ENCODE assay signal across 18 mouse cellular contexts in the genomic region with DNA sequence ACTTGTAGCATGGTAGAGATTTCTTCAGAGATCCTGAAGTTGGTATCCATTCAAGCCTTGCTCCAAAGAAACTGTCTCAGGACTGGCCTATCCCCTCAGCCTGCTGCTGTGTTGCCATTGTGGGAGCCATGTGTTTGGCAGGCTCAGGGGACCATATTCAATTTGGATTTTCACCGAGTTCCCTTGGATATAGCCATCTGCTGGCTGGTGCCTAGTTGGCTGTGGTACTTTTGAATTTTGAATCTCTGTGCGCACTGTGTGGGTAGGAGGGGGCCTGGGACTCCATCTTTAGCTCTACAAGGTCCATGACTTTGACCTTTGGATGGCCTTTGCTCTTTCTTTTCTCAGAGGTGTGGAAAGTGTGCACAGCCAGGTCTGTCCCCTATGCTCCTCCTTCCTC.
DNase-seq lines count a peak whose midpoint lies in the region; ATAC-seq and TF ChIP-seq lines count a peak whose summit lies in the region.
"Had no signal": no experiment of that assay in that cellular context is flagged by ENCODE, and none has a peak within 500 bp of the region (broad histone marks: within the 10 kb centered on the region; RNA-seq: fewer than 3 reads in every experiment).

No protein-coding gene starts in this region.

- 73% methylated on average over 2 of the region's 2 CpGs for WGBS in hindbrain, embryonic 14.5 days
- 75% methylated on average over 2 of the region's 2 CpGs for WGBS in hindbrain, embryonic 13.5 days
- WGBS in large intestine, adult 2 months: 97% methylated on average over 2 of the region's 2 CpGs

- no peaks in the 10 kb centered on the region for H3K9me3 ChIP-seq in hindbrain, embryonic 14.5 days (ENCODE audit: control insufficient read depth, low read length)
- H3K9me3 ChIP-seq in hindbrain, embryonic 13.5 days: no peaks in the 10 kb centered on the region
- H3K9me3 ChIP-seq: heart, embryonic 13.5 days; liver, embryonic 15.5 days; midbrain, embryonic 13.5 days; neural tube, embryonic 13.5 days had no signal

- H3K27me3 ChIP-seq in hindbrain, embryonic 14.5 days (ENCODE audit: control insufficient read depth, insufficient read depth, low read length): no peaks in the 10 kb centered on the region
- no peaks in the 10 kb centered on the region for H3K27me3 ChIP-seq in hindbrain, embryonic 13.5 days
- H3K27me3 ChIP-seq: heart, embryonic 13.5 days; liver, embryonic 15.5 days; midbrain, embryonic 13.5 days; neural tube, embryonic 13.5 days; Patski had no signal

- 0 out of 2 replicates have a peak, but pooled peaks have one; percentile 40 for ATAC-seq in hindbrain, embryonic 14.5 days (ENCODE audit: low FRiP score)
- ATAC-seq in hindbrain, embryonic 13.5 days (ENCODE audit: low FRiP score): no peak
- no peak for ATAC-seq in activated CD4-positive, CD25-positive, alpha-beta regulatory T cell, adult 4 months
- ATAC-seq: midbrain, embryonic 13.5 days; Patski had no signal

- no peaks in the 10 kb centered on the region for H3K36me3 ChIP-seq in hindbrain, embryonic 14.5 days (replicated peaks; ENCODE audit: control insufficient read depth, insufficient read depth)
- H3K36me3 ChIP-seq in hindbrain, embryonic 13.5 days: no peaks in the 10 kb centered on the region
- H3K36me3 ChIP-seq: heart, embryonic 13.5 days; liver, embryonic 15.5 days; midbrain, embryonic 13.5 days; neural tube, embryonic 13.5 days had no signal

- peak; percentile 36 for DNase-seq in cerebellum, adult 11-12 months
- no peak for DNase-seq in cerebellum, adult 9-10 months
- DNase-seq in hindbrain, embryonic 14.5 days (ENCODE audit: low spot score): no peak
- DNase-seq in large intestine, adult 2 months (ENCODE audit: low read depth, low spot score): peak; percentile 1
- DNase-seq: adrenal gland, postnatal 10 days; kidney, adult 18-20 months; lung, postnatal 10 days; right cerebral cortex, adult 18-20 months; thymus, postnatal 25 days had no signal

- no peak overlapping the region for H3K4me2 ChIP-seq in hindbrain, embryonic 14.5 days (replicated peaks)
- no peak overlapping the region for H3K4me2 ChIP-seq in hindbrain, embryonic 13.5 days
- H3K4me2 ChIP-seq: heart, embryonic 13.5 days; liver, embryonic 15.5 days; midbrain, embryonic 13.5 days; neural tube, embryonic 13.5 days had no signal

- no peak overlapping the region for H3K27ac ChIP-seq in hindbrain, embryonic 14.5 days
- H3K27ac ChIP-seq in hindbrain, embryonic 13.5 days: no peak overlapping the region
- H3K27ac ChIP-seq in bone marrow macrophage, adult 2 months (ENCODE audit: insufficient read depth, low read depth, low read length): peak overlapping the region; percentile 44
- H3K27ac ChIP-seq: heart, embryonic 13.5 days; kidney, postnatal 0 days; liver, embryonic 15.5 days; midbrain, embryonic 13.5 days; neural tube, embryonic 13.5 days had no signal

- no peak for TF ChIP-seq CTCF in bone marrow macrophage, adult 2 months (IDR thresholded peaks at IDR 0.05; ENCODE audit: low read depth, low read length)

- H3K4me1 ChIP-seq in hindbrain, embryonic 14.5 days (replicated peaks; ENCODE audit: control insufficient read depth, insufficient read depth, low read length): no peaks in the 10 kb centered on the region
- no peaks in the 10 kb centered on the region for H3K4me1 ChIP-seq in hindbrain, embryonic 13.5 days (replicated peaks)
- H3K4me1 ChIP-seq in bone marrow macrophage, adult 2 months (ENCODE audit: control insufficient read depth, insufficient read depth, low read length): peaks cover 11% of the 10 kb centered on the region
- H3K4me1 ChIP-seq: liver, embryonic 15.5 days; midbrain, embryonic 13.5 days; neural tube, embryonic 13.5 days had no signal

- no peak for TF ChIP-seq POLR2A in bone marrow macrophage, adult 2 months (IDR thresholded peaks at IDR 0.05; ENCODE audit: borderline replicate concordance, low read depth, low read length)

- no peak overlapping the region for H3K4me3 ChIP-seq in hindbrain, embryonic 14.5 days (replicated peaks; ENCODE audit: low read length)
- no peak overlapping the region for H3K4me3 ChIP-seq in hindbrain, embryonic 13.5 days
- no peak overlapping the region for H3K4me3 ChIP-seq in bone marrow macrophage, adult 2 months (ENCODE audit: insufficient read depth, low read length)
- H3K4me3 ChIP-seq: heart, embryonic 13.5 days; liver, embryonic 15.5 days; midbrain, embryonic 13.5 days; neural tube, embryonic 13.5 days had no signal

- H3K9ac ChIP-seq in hindbrain, embryonic 14.5 days: no peak overlapping the region
- H3K9ac ChIP-seq in hindbrain, embryonic 13.5 days: no peak overlapping the region
- H3K9ac ChIP-seq: heart, embryonic 13.5 days; liver, embryonic 15.5 days; midbrain, embryonic 13.5 days; neural tube, embryonic 13.5 days had no signal

Comparison
In these comparisons a context has a peak if more than half of its experiments do, and no peak if none do; other contexts are left out.
1. DNase-seq: peak in cerebellum, adult 11-12 months (single experiment) and large intestine, adult 2 months (single experiment); none in cerebellum, adult 9-10 months (single experiment) and hindbrain, embryonic 14.5 days (single experiment).